Mouse (Mus musculus): ENCODE measurements at regions not wholly inside any gene's neighbourhood (a gene's known extent, or its start where the extent isn't known, plus 50 kb on each side); places are given as distances from the start of the nearest gene placed in this dataset.

GRCm38 (mm10) chr6:31165011-31165410 lies 206.1 kb upstream of the Klf14 start:
- no peak for DNase-seq (ENCODE audit: low spot score)

- DNase-seq (ENCODE audit: low spot score) = no peak
Measured at GRCm38 (mm10) chr6:31166347-31166746, 207.5 kb upstream of the Klf14 start.

GRCm38 (mm10) chr6:31167732-31168131 lies 208.9 kb upstream of the Klf14 start:
- no peak for DNase-seq (ENCODE audit: low spot score)

GRCm38 (mm10) chr6:31168730-31169129 lies 209.9 kb upstream of the Klf14 start:
- no peak for DNase-seq (ENCODE audit: low spot score)

- DNase-seq (ENCODE audit: low spot score) = no peak
Measured at GRCm38 (mm10) chr6:31169343-31169742, 210.5 kb upstream of the Klf14 start.

GRCm38 (mm10) chr6:31169868-31170600 lies 211.2 kb upstream of the Klf14 start:
- DNase-seq (ENCODE audit: low spot score) = no peak

GRCm38 (mm10) chr6:31171831-31172569 lies 213.1 kb upstream of the Klf14 start:
- no peak for DNase-seq (ENCODE audit: low spot score)

- DNase-seq (ENCODE audit: low spot score) = no peak
Measured at GRCm38 (mm10) chr6:31175769-31176168, 216.9 kb upstream of the Klf14 start.

GRCm38 (mm10) chr6:31176368-31176767 lies 217.5 kb upstream of the Klf14 start:
- DNase-seq (ENCODE audit: low spot score) = no peak

- no peak for DNase-seq (ENCODE audit: low spot score)
Measured at GRCm38 (mm10) chr6:31176831-31177230, 218.0 kb upstream of the Klf14 start.

- no peak for DNase-seq (ENCODE audit: low spot score)
Measured at GRCm38 (mm10) chr6:31178201-31178880, 219.5 kb upstream of the Klf14 start.

- DNase-seq (ENCODE audit: low spot score) = no peak
Measured at GRCm38 (mm10) chr6:31182284-31182683, 216.3 kb upstream of the Mkln1 start.

- DNase-seq (ENCODE audit: low spot score) = no peak
Measured at GRCm38 (mm10) chr6:31183127-31183526, 215.4 kb upstream of the Mkln1 start.

GRCm38 (mm10) chr6:31184554-31184953 lies 214.0 kb upstream of the Mkln1 start:
- DNase-seq (ENCODE audit: low spot score) = no peak

- no peak for DNase-seq (ENCODE audit: low spot score)
Measured at GRCm38 (mm10) chr6:31185151-31185550, 213.4 kb upstream of the Mkln1 start.

- no peak for DNase-seq (ENCODE audit: low spot score)
Measured at GRCm38 (mm10) chr6:31188066-31188465, 210.5 kb upstream of the Mkln1 start.

- DNase-seq (ENCODE audit: low spot score) = no peak
Measured at GRCm38 (mm10) chr6:31189060-31189459, 209.5 kb upstream of the Mkln1 start.

- DNase-seq (ENCODE audit: low spot score) = no peak
Measured at GRCm38 (mm10) chr6:31190070-31190469, 208.5 kb upstream of the Mkln1 start.

GRCm38 (mm10) chr6:31190628-31191373 lies 207.7 kb upstream of the Mkln1 start:
- DNase-seq (ENCODE audit: low spot score) = no peak

- DNase-seq (ENCODE audit: low spot score) = no peak
Measured at GRCm38 (mm10) chr6:31191577-31191976, 207.0 kb upstream of the Mkln1 start.

GRCm38 (mm10) chr6:31192197-31192596 lies 206.3 kb upstream of the Mkln1 start:
- no peak for DNase-seq (ENCODE audit: low spot score)

GRCm38 (mm10) chr6:31193202-31193601 lies 205.3 kb upstream of the Mkln1 start:
- no peak for DNase-seq (ENCODE audit: low spot score)

Data from urinary bladder, postnatal 25 days (tissue).